Mouse (Mus musculus) hindbrain, embryonic 13.5 days (tissue): ENCODE data around the gene Tmem218. TPM values are rescaled to one million over a fixed set of nuclear protein-coding genes. Genes with fewer than 3 reads are reported as not detected.

Experiments
- ATAC-seq: fragments of 200-750 bp; cut with Nextera tagmentation; 2 replicates; pipeline ENCODE4 v1.8.0; 2017; ENCODE audit warnings: moderate TSS enrichment; ENCODE audit not compliant: low FRiP score
- H3K27ac ChIP-seq: fragments of 300-500 bp; sonication (generic); 2 replicates; pipeline ENCODE4 v1.5.1; 2015; ENCODE audit warnings: inconsistent platforms, mild to moderate bottlenecking, moderate library complexity
- H3K27me3 ChIP-seq: fragments of 300-500 bp; sonication (generic); 2 replicates; pipeline ENCODE4 v1.6.1; 2015; ENCODE audit warnings: mild to moderate bottlenecking, inconsistent platforms
- H3K36me3 ChIP-seq: fragments of 300-500 bp; sonication (generic); 2 replicates; pipeline ENCODE4 v1.6.1; 2015; ENCODE audit warnings: mild to moderate bottlenecking, inconsistent platforms
- H3K4me1 ChIP-seq: fragments of 300-500 bp; sonication (generic); replicated peaks from 2 replicates; pipeline ENCODE4 v1.6.1; 2015; ENCODE audit warnings: inconsistent platforms
- H3K4me2 ChIP-seq: fragments of 300-500 bp; sonication (generic); 2 replicates; pipeline ENCODE4 v1.6.1; 2015; ENCODE audit warnings: inconsistent platforms, mild to moderate bottlenecking, moderate library complexity
- H3K4me3 ChIP-seq: fragments of 300-500 bp; sonication (generic); 2 replicates; pipeline ENCODE4 v1.5.1; 2015; ENCODE audit warnings: mild to moderate bottlenecking, inconsistent platforms
- H3K9ac ChIP-seq: fragments of 300-500 bp; sonication (generic); 2 replicates; pipeline ENCODE4 v1.6.1; 2015; ENCODE audit warnings: mild to moderate bottlenecking, inconsistent platforms
- H3K9me3 ChIP-seq: fragments of 300-500 bp; sonication (generic); 2 replicates; pipeline ENCODE4 v1.6.1; 2016; ENCODE audit warnings: inconsistent platforms
- WGBS: fragments of 180-500 bp; shearing (Covaris S2); methylation state at CpG from one replicate; pipeline ENCODE4 v1.1.7; 2015; 5-methylcytosine and 5-hydroxymethylcytosine counted together
- polyA plus RNA-seq: library from polyadenylated mRNA; unstranded; fragments of >200 nt; fragmentation: Nextera tagmentation; extraction: Ambion mirVana; gene quantifications from 2 replicates; pipeline ENCODE4 v1.2.1, GENCODE M21; 2015

Gene Tmem218
- polyA plus RNA-seq, 1 experiment from 2014 or later: 11.1 TPM

DNA sequence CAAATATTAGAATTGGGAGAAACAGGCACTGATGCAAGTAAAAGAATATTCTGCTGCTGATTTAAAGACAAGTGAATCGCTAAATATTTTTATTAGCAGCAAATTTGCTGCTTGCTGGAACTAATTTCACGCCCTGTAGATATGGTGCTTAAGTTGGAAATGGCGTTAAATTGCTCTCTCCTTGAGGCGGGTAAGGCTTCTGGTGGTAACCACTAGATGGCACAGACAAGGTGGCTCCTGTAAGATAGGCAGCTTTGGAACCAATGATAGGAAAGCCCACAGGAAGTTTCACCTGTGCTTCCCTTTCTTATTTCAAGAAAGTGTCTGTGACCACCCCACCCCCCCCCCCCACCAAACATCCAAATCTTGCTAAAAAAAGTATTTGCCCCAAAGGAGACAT is 11.0 kb upstream of the Tmem218 start:
- Histone ChIP-seq H3K4me2 (no peak overlapping the region), H3K36me3 (no peaks in the 10 kb centered on the region), H3K27ac (no peak overlapping the region), H3K27me3 (no peaks in the 10 kb centered on the region), H3K4me3 (no peak overlapping the region), H3K9me3 (no peaks in the 10 kb centered on the region), H3K9ac (no peak overlapping the region), H3K4me1 (no peaks in the 10 kb centered on the region)
- whole genome bisulfite sequencing: 80% methylated on average over 4 of the region's 4 CpGs
- no peak for ATAC-seq

DNA sequence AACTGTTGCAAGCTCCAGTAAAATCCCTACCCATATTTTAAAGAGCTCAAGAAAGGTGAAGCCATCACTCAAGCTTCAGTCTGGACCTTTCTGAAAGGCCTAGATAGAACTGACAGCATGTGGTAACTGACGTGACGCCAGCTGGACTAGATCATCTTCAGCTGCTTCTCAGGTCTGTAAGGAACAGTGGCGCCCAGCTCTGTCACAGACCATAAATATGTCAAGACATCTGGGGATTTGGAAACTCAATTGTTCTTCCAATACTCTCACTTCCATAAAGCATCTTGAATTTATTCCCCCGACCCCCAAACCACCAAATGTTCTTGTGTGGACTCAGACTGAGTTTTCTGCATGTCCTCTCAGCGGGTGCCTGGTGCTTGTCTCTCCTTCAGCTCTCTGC is 7.6 kb upstream of the Tmem218 start:
- Histone ChIP-seq H3K4me3 (no peak overlapping the region), H3K4me2 (no peak overlapping the region), H3K4me1 (no peaks in the 10 kb centered on the region), H3K9ac (no peak overlapping the region), H3K36me3 (no peaks in the 10 kb centered on the region), H3K9me3 (no peaks in the 10 kb centered on the region), H3K27ac (no peak overlapping the region), H3K27me3 (no peaks in the 10 kb centered on the region)
- WGBS: 79% methylated on average over 5 of the region's 5 CpGs
- no peak for ATAC-seq

DNA sequence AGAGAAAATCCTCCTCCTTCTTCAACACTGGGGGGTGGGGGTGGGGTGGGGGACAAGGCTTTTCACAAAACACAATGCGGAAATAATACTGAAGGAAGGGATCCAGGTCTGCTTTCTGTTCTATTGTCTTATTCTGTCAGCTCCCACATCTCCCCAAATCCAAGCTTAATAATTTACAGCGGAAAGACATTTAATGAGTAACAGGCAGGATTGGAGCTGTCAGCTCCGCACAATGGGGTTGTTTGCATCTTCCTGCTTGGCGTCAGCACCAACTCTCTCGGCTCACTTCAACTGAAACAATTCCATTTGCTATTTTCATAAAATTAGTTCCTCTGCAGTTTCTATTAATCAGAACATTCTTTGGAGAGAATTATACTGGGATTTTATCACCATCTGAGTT is 4.1 kb upstream of the Tmem218 start:
- Histone ChIP-seq H3K36me3 (no peaks in the 10 kb centered on the region), H3K9ac (no peak overlapping the region), H3K9me3 (no peaks in the 10 kb centered on the region), H3K4me1 (peaks cover 13% of the 10 kb centered on the region), H3K4me2 (no peak overlapping the region), H3K27ac (no peak overlapping the region), H3K4me3 (no peak overlapping the region), H3K27me3 (no peaks in the 10 kb centered on the region)
- WGBS: 33% methylated on average over 5 of the region's 5 CpGs
- no peak for ATAC-seq

DNA sequence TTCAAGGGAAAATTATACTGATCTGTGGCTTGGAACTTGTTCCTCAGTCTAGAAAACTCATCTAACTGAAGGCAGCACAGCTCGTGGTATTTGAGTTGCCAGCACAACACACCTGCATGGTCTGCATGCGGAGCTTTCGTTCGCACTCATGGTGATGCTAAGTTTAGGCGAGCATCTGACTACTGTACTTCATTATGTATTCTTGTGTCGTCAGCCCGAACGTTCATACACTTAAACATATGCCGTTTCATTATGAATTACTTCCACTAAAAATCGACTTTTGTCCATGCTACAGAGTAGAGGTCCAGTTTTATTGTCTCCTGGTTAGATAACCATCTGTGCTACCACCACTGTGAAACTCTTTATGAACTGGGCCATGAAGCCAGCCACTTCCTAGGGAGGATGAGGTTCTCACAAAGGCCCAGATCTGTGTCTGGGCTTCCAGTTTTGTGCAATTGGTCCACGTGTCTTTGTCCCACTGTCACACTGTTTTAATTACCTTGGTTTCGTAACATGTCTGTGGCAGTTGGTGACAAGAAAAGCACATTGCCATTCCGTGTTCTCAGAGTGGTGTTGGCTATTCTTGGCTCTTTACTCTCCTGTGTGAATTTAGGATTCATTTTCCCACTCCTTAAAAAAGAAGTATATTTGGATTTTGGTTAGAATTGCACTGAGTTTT is 5.2 kb downstream of the Tmem218 start:
- Histone ChIP-seq H3K9me3 (no peaks in the 10 kb centered on the region), H3K36me3 (no peaks in the 10 kb centered on the region), H3K9ac (no peak overlapping the region), H3K4me3 (no peak overlapping the region), H3K27me3 (no peaks in the 10 kb centered on the region), H3K4me1 (peaks cover 8% of the 10 kb centered on the region), H3K27ac (no peak overlapping the region), H3K4me2 (no peak overlapping the region)
- WGBS: 85% methylated on average over 13 of the region's 13 CpGs
- no peak for ATAC-seq

DNA sequence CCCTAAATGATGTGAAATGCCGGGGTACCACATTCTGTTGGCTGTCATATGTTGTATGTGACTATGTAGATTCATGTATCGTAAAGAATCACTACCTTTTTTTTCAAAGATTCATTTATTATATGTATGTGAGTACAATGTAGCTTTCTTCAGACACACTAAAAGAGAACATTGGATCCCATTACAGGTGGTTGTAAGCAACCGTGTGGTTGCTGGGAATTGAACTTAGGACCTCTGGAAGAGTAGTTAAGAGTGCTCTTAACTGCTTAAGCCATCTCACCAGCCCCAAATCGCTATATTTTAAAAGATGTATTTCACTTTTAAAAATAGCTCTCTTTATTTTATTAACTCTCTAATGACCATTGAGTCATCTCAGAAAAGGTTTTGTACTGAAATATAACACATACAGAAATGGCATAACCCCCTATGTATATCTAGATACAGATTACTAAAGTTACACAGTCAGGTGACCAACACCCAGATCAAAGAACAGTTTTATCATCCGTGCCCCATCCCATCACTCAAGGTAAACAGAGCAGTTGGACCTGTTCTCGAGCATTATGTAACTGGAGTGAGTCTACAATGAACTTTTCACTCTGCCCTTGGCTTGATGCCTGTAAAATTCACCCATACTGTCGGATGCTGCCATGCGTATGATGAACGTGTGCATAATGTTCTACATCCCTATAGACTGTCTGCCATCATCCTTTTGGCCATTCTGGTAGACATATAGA is 6.5 kb downstream of the Tmem218 start:
- no peak overlapping the region for H3K4me3 ChIP-seq

DNA sequence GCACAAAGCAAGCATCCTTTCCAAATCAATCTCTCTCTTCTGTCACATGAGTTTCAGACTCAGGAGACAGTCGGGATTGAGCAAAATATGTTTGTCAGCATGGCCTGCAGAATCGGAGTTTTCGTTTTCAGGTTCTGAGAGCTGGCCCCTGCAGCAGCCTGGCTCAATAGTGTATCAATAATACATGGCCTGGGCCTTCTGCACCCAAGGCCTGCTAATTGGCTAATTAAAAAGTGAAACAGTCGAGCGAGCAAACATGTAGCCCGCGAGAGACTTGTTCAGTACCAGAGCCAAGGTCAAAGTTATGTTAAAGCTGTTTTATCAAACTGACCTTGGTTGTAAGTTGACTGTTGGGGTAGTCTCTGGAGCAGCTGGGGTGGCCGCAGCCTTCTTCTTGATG is 12.7 kb downstream of the Tmem218 start:
- H3K9ac ChIP-seq: no peak overlapping the region
- no peaks in the 10 kb centered on the region for H3K27me3 ChIP-seq
- WGBS: 85% methylated on average over 8 of the region's 8 CpGs
- no peak overlapping the region for H3K4me2 ChIP-seq
- H3K4me1 ChIP-seq: no peaks in the 10 kb centered on the region
- H3K36me3 ChIP-seq: peaks cover 12% of the 10 kb centered on the region
- H3K4me3 ChIP-seq: no peak overlapping the region
- no peak overlapping the region; the same call in 1 of the 2 replicates for H3K27ac ChIP-seq
- no peak for ATAC-seq
- H3K9me3 ChIP-seq: no peaks in the 10 kb centered on the region

More for the DNA sequence above, 6.5 kb downstream of the Tmem218 start:
- no peak for ATAC-seq
- H3K27me3 ChIP-seq: no peaks in the 10 kb centered on the region
- no peak overlapping the region for H3K9ac ChIP-seq
- no peaks in the 10 kb centered on the region for H3K9me3 ChIP-seq
- H3K27ac ChIP-seq: no peak overlapping the region
- H3K36me3 ChIP-seq: no peaks in the 10 kb centered on the region
- H3K4me1 ChIP-seq: no peaks in the 10 kb centered on the region
- 91% methylated on average over 9 of the region's 9 CpGs for WGBS
- no peak overlapping the region for H3K4me2 ChIP-seq

DNA sequence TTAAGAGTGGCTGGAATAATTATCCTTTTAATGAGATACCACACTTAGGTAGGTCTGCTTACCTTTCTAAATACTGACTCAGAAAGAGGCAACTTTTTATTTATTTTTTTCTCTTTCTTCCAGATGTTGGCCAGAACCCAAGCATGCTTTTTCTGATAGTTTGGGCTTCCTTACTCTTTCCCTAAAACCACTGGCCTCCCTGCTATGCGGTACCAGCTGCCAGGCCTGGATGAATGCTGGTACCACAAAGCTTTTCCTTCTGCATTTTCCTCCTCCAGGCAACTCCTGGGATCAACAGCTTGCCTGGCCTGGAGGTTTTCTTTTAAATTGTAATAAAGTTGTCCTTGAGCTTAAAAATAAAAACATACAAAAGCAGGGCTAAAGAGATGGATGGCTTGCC is 17.6 kb downstream of the Tmem218 start:
- no peaks in the 10 kb centered on the region for H3K27me3 ChIP-seq
- no peak overlapping the region for H3K4me3 ChIP-seq
- H3K4me2 ChIP-seq: no peak overlapping the region
- 90% methylated on average over 1 of the region's 1 CpGs for WGBS
- peaks cover 11% of the 10 kb centered on the region for H3K4me1 ChIP-seq
- peaks cover 12% of the 10 kb centered on the region for H3K36me3 ChIP-seq
- H3K9ac ChIP-seq: no peak overlapping the region
- no peaks in the 10 kb centered on the region for H3K9me3 ChIP-seq
- H3K27ac ChIP-seq: no peak overlapping the region
- no peak for ATAC-seq

DNA sequence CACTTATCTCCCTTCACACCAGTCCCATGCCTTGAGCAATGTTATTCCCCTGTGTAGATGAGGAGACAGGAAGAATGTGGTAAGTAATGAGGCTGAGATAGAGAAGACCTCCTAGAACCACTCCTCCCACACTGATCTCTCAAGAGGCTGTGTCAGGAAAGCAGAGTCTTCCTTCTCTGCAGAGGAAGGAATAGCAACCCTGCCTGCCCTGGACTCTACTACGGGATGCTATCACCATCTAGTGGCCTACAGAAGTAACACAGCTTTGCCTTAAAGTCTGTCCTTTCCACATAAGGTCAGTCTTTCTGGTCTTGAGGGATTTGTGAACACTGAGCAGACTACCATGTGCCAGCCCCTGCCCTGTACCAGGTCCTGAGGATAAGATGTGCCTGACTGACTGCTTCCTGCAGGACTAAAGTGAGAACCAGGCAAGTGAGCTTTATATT is 21.9 kb downstream of the Tmem218 start:
- no peak overlapping the region for H3K27ac ChIP-seq
- H3K4me3 ChIP-seq: no peak overlapping the region
- H3K9ac ChIP-seq: peak overlapping the region; percentile 53; the same call in 1 of the 2 replicates
- H3K36me3 ChIP-seq: 0 out of 2 replicates have a peak, but pooled peaks cover 1% of the 10 kb centered on the region
- H3K27me3 ChIP-seq: no peaks in the 10 kb centered on the region
- 0% methylated on average over 1 of the region's 1 CpGs for WGBS
- H3K4me2 ChIP-seq: no peak overlapping the region
- H3K4me1 ChIP-seq: peaks cover 11% of the 10 kb centered on the region
- peak; percentile 88 for ATAC-seq
- no peaks in the 10 kb centered on the region for H3K9me3 ChIP-seq

DNA sequence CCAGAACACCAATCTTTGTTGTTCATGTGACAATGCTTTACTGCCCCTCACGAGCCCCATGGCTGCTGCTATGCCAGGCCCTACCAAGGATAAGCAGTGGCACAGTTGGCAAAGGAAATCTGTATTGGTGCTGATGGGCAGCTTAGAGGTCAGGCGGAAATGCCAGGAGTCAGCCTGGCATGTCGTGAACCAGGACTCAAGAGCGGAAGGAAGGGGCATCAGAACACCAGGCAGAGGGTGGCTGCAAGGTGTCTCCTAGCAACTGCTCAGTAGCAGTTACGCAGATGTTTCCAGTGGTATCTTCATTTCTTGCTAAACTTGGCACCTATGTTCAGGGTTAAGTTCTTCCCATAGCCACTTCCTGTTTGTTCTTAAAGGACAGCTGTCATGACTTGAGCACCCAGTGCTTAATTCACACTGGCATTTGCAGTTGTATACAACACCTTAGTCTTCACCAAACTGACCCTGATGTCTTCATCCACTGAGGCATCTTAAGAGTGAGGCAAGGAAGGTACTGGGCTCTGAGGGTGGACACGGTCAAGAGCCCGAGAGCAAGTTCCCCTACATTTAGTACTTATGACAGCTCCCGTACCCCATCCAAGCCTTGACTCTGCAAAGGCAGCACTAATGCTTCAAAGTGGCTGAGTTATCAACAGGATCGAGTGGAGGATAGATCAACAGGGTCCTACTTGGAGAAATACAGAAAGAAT is 22.6 kb downstream of the Tmem218 start:
- H3K27ac ChIP-seq: no peak overlapping the region
- no peak; the same call in 1 of the 2 replicates for ATAC-seq

DNA sequence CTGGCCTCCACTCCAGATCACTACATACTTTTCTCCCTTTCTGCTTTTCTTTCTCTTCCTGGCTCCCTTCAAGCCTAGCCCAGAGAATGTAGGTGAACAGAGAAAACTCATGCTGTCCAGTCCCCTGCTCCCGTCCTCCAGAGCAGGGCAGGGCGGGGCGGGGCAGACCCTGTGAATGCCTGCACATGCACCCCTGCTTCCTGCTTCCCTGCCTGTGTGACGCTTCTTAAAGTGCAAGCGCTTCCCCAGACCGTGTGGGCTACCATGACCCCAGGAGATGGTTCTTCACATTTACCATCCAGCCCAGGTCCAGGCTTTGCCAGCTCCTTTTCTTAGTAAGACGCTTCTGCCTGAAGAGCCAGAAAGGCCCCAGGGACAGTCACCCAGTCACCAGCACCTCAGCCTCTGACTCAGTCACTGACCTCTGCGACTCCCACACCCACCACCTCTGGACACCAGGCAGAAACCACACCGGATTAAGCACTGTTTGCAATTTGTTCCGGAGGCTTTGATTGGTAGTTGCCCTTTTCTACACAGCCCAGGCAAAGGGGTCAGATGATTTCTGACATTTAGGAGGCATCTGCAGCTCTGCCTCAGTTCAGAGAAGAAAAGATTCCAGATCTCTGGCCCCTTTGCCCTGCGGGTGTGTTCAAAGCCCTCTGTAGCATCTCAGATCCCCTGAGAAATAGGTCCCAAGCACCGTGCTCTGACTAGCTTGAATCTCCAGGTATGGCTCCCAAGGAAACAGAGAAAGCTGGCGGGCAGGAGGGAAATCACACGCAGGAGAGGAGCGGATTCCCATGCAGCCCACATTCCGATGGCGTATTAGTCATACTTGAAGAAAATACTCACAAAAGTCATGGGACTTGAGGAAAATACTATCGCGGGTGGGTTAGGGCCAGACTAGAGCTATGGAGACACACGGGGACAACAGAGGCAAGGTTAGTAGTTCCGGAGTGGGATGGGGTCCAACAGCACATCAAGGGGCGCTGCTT is 24.5 kb downstream of the Tmem218 start:
- Histone ChIP-seq H3K27ac (no peak overlapping the region), H3K27me3 (no peaks in the 10 kb centered on the region), H3K4me2 (no peak overlapping the region), H3K4me1 (peaks cover 11% of the 10 kb centered on the region), H3K36me3 (no peaks in the 10 kb centered on the region), H3K4me3 (no peak overlapping the region), H3K9me3 (no peaks in the 10 kb centered on the region), H3K9ac (no peak overlapping the region)
- 67% methylated on average over 22 of the region's 22 CpGs for WGBS
- ATAC-seq: no peak

More for the DNA sequence above, 22.6 kb downstream of the Tmem218 start:
- no peak overlapping the region for H3K9ac ChIP-seq
- no peak overlapping the region for H3K4me2 ChIP-seq
- no peaks in the 10 kb centered on the region for H3K36me3 ChIP-seq
- no peaks in the 10 kb centered on the region for H3K27me3 ChIP-seq
- H3K4me3 ChIP-seq: no peak overlapping the region
- H3K4me1 ChIP-seq: peaks cover 11% of the 10 kb centered on the region
- H3K9me3 ChIP-seq: no peaks in the 10 kb centered on the region
- WGBS: 92% methylated on average over 9 of the region's 9 CpGs

DNA sequence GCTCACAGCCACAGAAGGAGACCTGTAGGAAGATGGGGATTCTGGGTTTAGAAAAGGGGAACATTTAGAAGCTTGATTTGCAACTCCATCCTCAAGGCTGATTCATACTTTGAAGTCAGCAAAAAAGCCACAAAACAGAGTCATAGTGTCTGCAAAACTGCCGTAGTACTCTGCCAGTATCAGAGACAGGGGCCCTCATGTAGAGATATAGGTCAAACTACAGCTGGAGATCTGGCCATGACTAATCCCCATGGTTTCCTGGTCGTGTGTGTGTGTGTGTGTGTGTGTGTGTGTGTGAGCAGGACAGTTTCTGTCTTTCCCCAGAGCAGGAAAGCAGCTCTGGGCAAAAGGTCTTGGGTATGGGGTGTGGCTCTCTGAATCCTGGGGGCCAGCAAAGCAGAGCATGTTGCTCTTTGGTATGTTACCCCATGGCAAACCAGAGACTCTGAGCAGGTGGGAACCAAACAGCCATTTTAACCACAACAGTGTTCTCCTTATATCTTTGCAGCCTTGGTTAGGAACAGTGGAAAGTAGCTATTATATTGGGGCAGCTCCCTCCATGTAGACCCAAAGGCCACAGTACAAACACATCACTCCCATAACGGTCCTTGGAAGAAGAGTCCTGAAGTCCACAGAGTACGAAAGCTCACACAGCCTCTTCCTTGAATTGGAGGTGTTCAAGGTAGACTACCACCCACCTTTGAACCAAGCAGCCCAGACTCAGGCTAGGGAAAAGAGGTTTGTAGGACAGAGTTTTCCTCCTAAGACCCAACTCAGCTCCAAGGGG is 28.1 kb downstream of the Tmem218 start:
- H3K4me3 ChIP-seq: no peak overlapping the region
- no peaks in the 10 kb centered on the region for H3K36me3 ChIP-seq
- H3K9me3 ChIP-seq: no peaks in the 10 kb centered on the region
- no peaks in the 10 kb centered on the region for H3K4me1 ChIP-seq
- no peak for ATAC-seq
- H3K4me2 ChIP-seq: no peak overlapping the region
- no peaks in the 10 kb centered on the region for H3K27me3 ChIP-seq
- no peak overlapping the region for H3K9ac ChIP-seq
- no peak overlapping the region for H3K27ac ChIP-seq
- 70% methylated on average over 4 of the region's 4 CpGs for WGBS
